In genomic region chr5:115525416-115525815, GRCm38 (mm10) we compare ENCODE assay signal across 16 mouse cellular contexts. TPM values are rescaled to one million over a fixed set of nuclear protein-coding genes. Genes with fewer than 3 reads are reported as not detected.
DNase-seq lines count a peak whose midpoint lies in the region; ATAC-seq and TF ChIP-seq lines count a peak whose summit lies in the region.
"Had no signal": no experiment of that assay in that cellular context is flagged by ENCODE, and none has a peak within 500 bp of the region (broad histone marks: within the 10 kb centered on the region; RNA-seq: fewer than 3 reads in every experiment).

No protein-coding gene starts in this region.

- no peak for TF ChIP-seq CTCF in gastrocnemius, adult 2 months (IDR thresholded peaks at IDR 0.05)
- TF ChIP-seq CTCF in lung, adult 2 months (IDR thresholded peaks at IDR 0.05; ENCODE audit: insufficient read depth, low read length), result no peak

- H3K4me3 ChIP-seq in gastrocnemius, adult 2 months, result no peak overlapping the region
- H3K4me3 ChIP-seq in hindbrain, embryonic 15.5 days, result no peak overlapping the region
- H3K4me3 ChIP-seq in hindbrain, embryonic 11.5 days (ENCODE audit: low read depth, low read length), result no peak overlapping the region
- no peak overlapping the region for H3K4me3 ChIP-seq in lung, embryonic 16.5 days (ENCODE audit: low read length)
- no peak overlapping the region for H3K4me3 ChIP-seq in lung, adult 2 months (replicated peaks; ENCODE audit: extremely low read depth, low read depth, low read length)
- H3K4me3 ChIP-seq in stomach, embryonic 16.5 days (replicated peaks; ENCODE audit: low read length), result no peak overlapping the region
- H3K4me3 ChIP-seq: intestine, embryonic 15.5 days; midbrain, embryonic 15.5 days had no signal

- peak overlapping the region; percentile 92 for H3K27ac ChIP-seq in gastrocnemius, adult 2 months
- H3K27ac ChIP-seq in hindbrain, embryonic 15.5 days (replicated peaks), result 0 out of 2 replicates have a peak overlapping the region, but pooled peaks have one; percentile 37
- no peak overlapping the region for H3K27ac ChIP-seq in hindbrain, embryonic 11.5 days (ENCODE audit: low read depth, low read length)
- peak overlapping the region; percentile 41; the same call in 1 of the 2 replicates for H3K27ac ChIP-seq in lung, embryonic 16.5 days (ENCODE audit: low read length)
- peak overlapping the region; percentile 75 for H3K27ac ChIP-seq in stomach, embryonic 16.5 days (ENCODE audit: low read length)
- H3K27ac ChIP-seq: midbrain, embryonic 15.5 days had no signal

- H3K36me3 ChIP-seq in hindbrain, embryonic 15.5 days, result no peaks in the 10 kb centered on the region
- no peaks in the 10 kb centered on the region for H3K36me3 ChIP-seq in hindbrain, embryonic 11.5 days (ENCODE audit: control insufficient read depth, insufficient read depth, low read length)
- H3K36me3 ChIP-seq in lung, embryonic 16.5 days (ENCODE audit: control insufficient read depth, insufficient read depth, low read length), result no peaks in the 10 kb centered on the region
- H3K36me3 ChIP-seq in stomach, embryonic 16.5 days (ENCODE audit: control insufficient read depth, insufficient read depth, low read length), result no peaks in the 10 kb centered on the region
- H3K36me3 ChIP-seq: intestine, embryonic 15.5 days; midbrain, embryonic 15.5 days had no signal

- ATAC-seq in hindbrain, embryonic 15.5 days (ENCODE audit: low FRiP score, low read depth), result no peak
- ATAC-seq in hindbrain, embryonic 11.5 days (ENCODE audit: low FRiP score), result no peak
- ATAC-seq in lung, embryonic 16.5 days (ENCODE audit: low read depth), result no peak
- no peak for ATAC-seq in stomach, embryonic 16.5 days (ENCODE audit: insufficient read depth, low FRiP score)
- ATAC-seq: intestine, embryonic 15.5 days; midbrain, embryonic 15.5 days had no signal

- H3K4me1 ChIP-seq in hindbrain, embryonic 15.5 days (replicated peaks), result peaks cover 24% of the 10 kb centered on the region
- peaks cover 7% of the 10 kb centered on the region for H3K4me1 ChIP-seq in hindbrain, embryonic 11.5 days (replicated peaks; ENCODE audit: control insufficient read depth, insufficient read depth, low read length)
- H3K4me1 ChIP-seq in lung, embryonic 16.5 days (replicated peaks; ENCODE audit: control insufficient read depth, insufficient read depth, low read length), result peaks cover 78% of the 10 kb centered on the region
- H3K4me1 ChIP-seq in lung, adult 2 months (ENCODE audit: control insufficient read depth, insufficient read depth, low read length), result peaks cover 70% of the 10 kb centered on the region
- peaks cover 73% of the 10 kb centered on the region for H3K4me1 ChIP-seq in stomach, embryonic 16.5 days (ENCODE audit: control insufficient read depth, insufficient read depth, low read length)

- H3K4me2 ChIP-seq in hindbrain, embryonic 15.5 days, result no peak overlapping the region
- no peak overlapping the region for H3K4me2 ChIP-seq in hindbrain, embryonic 11.5 days (replicated peaks; ENCODE audit: low read depth, low read length)
- no peak overlapping the region for H3K4me2 ChIP-seq in lung, embryonic 16.5 days (ENCODE audit: low read depth, low read length)
- no peak overlapping the region for H3K4me2 ChIP-seq in stomach, embryonic 16.5 days (ENCODE audit: low read depth, low read length)
- H3K4me2 ChIP-seq: intestine, embryonic 15.5 days; midbrain, embryonic 15.5 days had no signal

- WGBS in hindbrain, embryonic 15.5 days, result 93% methylated on average over 4 of the region's 4 CpGs
- WGBS in hindbrain, embryonic 11.5 days, result 89% methylated on average over 4 of the region's 4 CpGs
- WGBS in lung, embryonic 16.5 days, result 79% methylated on average over 4 of the region's 4 CpGs
- 62% methylated on average over 4 of the region's 4 CpGs for WGBS in lung, adult 2 months
- 91% methylated on average over 4 of the region's 4 CpGs for WGBS in stomach, embryonic 16.5 days

- no peaks in the 10 kb centered on the region for H3K27me3 ChIP-seq in hindbrain, embryonic 15.5 days
- H3K27me3 ChIP-seq in hindbrain, embryonic 11.5 days (ENCODE audit: control insufficient read depth, insufficient read depth, low read length), result no peaks in the 10 kb centered on the region
- H3K27me3 ChIP-seq in lung, embryonic 16.5 days (ENCODE audit: control insufficient read depth, insufficient read depth, low read depth, low read length), result no peaks in the 10 kb centered on the region
- H3K27me3 ChIP-seq in stomach, embryonic 16.5 days (ENCODE audit: control insufficient read depth, insufficient read depth, low read length), result no peaks in the 10 kb centered on the region
- H3K27me3 ChIP-seq: intestine, embryonic 15.5 days; midbrain, embryonic 15.5 days had no signal

- H3K9ac ChIP-seq in hindbrain, embryonic 15.5 days, result no peak overlapping the region
- H3K9ac ChIP-seq in hindbrain, embryonic 11.5 days (ENCODE audit: low read depth, low read length), result no peak overlapping the region
- no peak overlapping the region for H3K9ac ChIP-seq in lung, embryonic 16.5 days (ENCODE audit: low read length)
- no peak overlapping the region for H3K9ac ChIP-seq in stomach, embryonic 16.5 days (ENCODE audit: low read length)
- H3K9ac ChIP-seq: intestine, embryonic 15.5 days; midbrain, embryonic 15.5 days had no signal

- no peak for TF ChIP-seq POLR2A in lung, adult 2 months (IDR thresholded peaks at IDR 0.05; ENCODE audit: borderline replicate concordance, extremely low read depth, low read depth, low read length)

- intact Hi-C loops in gastrocnemius, adult 2 months (cut with DNase I), result no loop called here
- intact Hi-C loops in gastrocnemius, postnatal 36 days (cut with DNase I), result no loop called here

- no peaks in the 10 kb centered on the region for H3K9me3 ChIP-seq in hindbrain, embryonic 15.5 days
- no peaks in the 10 kb centered on the region for H3K9me3 ChIP-seq in hindbrain, embryonic 11.5 days (ENCODE audit: control insufficient read depth, low read length)
- H3K9me3 ChIP-seq in lung, embryonic 16.5 days (ENCODE audit: control insufficient read depth, low read length), result no peaks in the 10 kb centered on the region
- no peaks in the 10 kb centered on the region for H3K9me3 ChIP-seq in stomach, embryonic 16.5 days (replicated peaks; ENCODE audit: control insufficient read depth, low read length)
- H3K9me3 ChIP-seq: intestine, embryonic 15.5 days; midbrain, embryonic 15.5 days had no signal

- DNase-seq in gastrocnemius, adult 2 months, result peak; percentile 12
- DNase-seq in gastrocnemius, postnatal 36 days, result no peak
- DNase-seq in hindbrain, embryonic 11.5 days (ENCODE audit: low spot score), result no peak
- DNase-seq in lung, adult 2 months, result no peak
- DNase-seq in T-cell, adult 2 months (ENCODE audit: low spot score), result no peak
- DNase-seq: adrenal gland, postnatal 14 days; gastrocnemius, postnatal 25 days; lung, postnatal 4 days had no signal

RNA-seq across cellular contexts. Expression of gene Pxn, which starts 18.9 kb away (rescaled TPM):
- total RNA-seq in gastrocnemius, adult 2 months (2021), result 10 to 100 TPM; 79.2 to 95.2 TPM
- total RNA-seq in gastrocnemius, postnatal 36 days (2021), result 10 to 100 TPM; 78.1 to 80.7 TPM
- polyA plus RNA-seq in hindbrain, embryonic 15.5 days (2015; fragmentation: Nextera tagmentation; extraction: Ambion mirVana), result 22.0 and 24.3 TPM in 2 replicates
- polyA plus RNA-seq in hindbrain, embryonic 11.5 days (2014; fragmentation: Nextera tagmentation; extraction: Ambion mirVana), result 9.0 and 10.1 TPM in 2 replicates
- polyA plus RNA-seq in lung, embryonic 16.5 days (2015; fragmentation: Nextera tagmentation; extraction: Ambion mirVana), result 70.1 and 74.4 TPM in 2 replicates
- polyA plus RNA-seq in lung, adult 2 months (2012; rRNA removed), result 214 and 226 TPM in 2 replicates
- 41.9 and 44.5 TPM in 2 replicates for polyA plus RNA-seq in stomach, embryonic 16.5 days (2015; fragmentation: Nextera tagmentation; extraction: Ambion mirVana)

RNA-seq across cellular contexts. Expression of gene Rplp0, which starts 33.9 kb away (rescaled TPM):
- total RNA-seq in gastrocnemius, adult 2 months (2021), result 100 to 1,000 TPM; 567 to 689 TPM
- 100 to 1,000 TPM; 533 to 598 TPM for total RNA-seq in gastrocnemius, postnatal 36 days (2021)
- 801 and 847 TPM in 2 replicates for polyA plus RNA-seq in hindbrain, embryonic 15.5 days (2015; fragmentation: Nextera tagmentation; extraction: Ambion mirVana)
- polyA plus RNA-seq in hindbrain, embryonic 11.5 days (2014; fragmentation: Nextera tagmentation; extraction: Ambion mirVana), result 1,244 and 1,247 TPM in 2 replicates
- polyA plus RNA-seq in lung, embryonic 16.5 days (2015; fragmentation: Nextera tagmentation; extraction: Ambion mirVana), result 1,507 and 1,565 TPM in 2 replicates
- 1,185 and 1,411 TPM in 2 replicates for polyA plus RNA-seq in lung, adult 2 months (2012; rRNA removed)
- 1,450 and 1,538 TPM in 2 replicates for polyA plus RNA-seq in stomach, embryonic 16.5 days (2015; fragmentation: Nextera tagmentation; extraction: Ambion mirVana)

RNA-seq across cellular contexts. Expression of gene Gcn1l1, which starts 39.6 kb away (rescaled TPM):
- total RNA-seq in gastrocnemius, adult 2 months (2021), result 10 to 100 TPM; 31.3 to 31.9 TPM
- total RNA-seq in gastrocnemius, postnatal 36 days (2021), result 10 to 100 TPM; 25.5 to 28.8 TPM
- 40.6 and 44.4 TPM in 2 replicates for polyA plus RNA-seq in hindbrain, embryonic 15.5 days (2015; fragmentation: Nextera tagmentation; extraction: Ambion mirVana)
- 31.8 and 39.4 TPM in 2 replicates for polyA plus RNA-seq in hindbrain, embryonic 11.5 days (2014; fragmentation: Nextera tagmentation; extraction: Ambion mirVana)
- 32.9 and 35.1 TPM in 2 replicates for polyA plus RNA-seq in lung, embryonic 16.5 days (2015; fragmentation: Nextera tagmentation; extraction: Ambion mirVana)
- 36.8 and 52.8 TPM in 2 replicates for polyA plus RNA-seq in lung, adult 2 months (2012; rRNA removed)
- polyA plus RNA-seq in stomach, embryonic 16.5 days (2015; fragmentation: Nextera tagmentation; extraction: Ambion mirVana), result 33.6 and 35.1 TPM in 2 replicates

RNA-seq across cellular contexts. Expression of gene Sirt4, which starts 40.9 kb away (rescaled TPM):
- total RNA-seq in gastrocnemius, adult 2 months (2021), result 10 to 100 TPM; 10.9 to 17.3 TPM
- total RNA-seq in gastrocnemius, postnatal 36 days (2021), result 10 to 100 TPM; 11.2 to 12.2 TPM
- 27.3 and 32.2 TPM in 2 replicates for polyA plus RNA-seq in hindbrain, embryonic 15.5 days (2015; fragmentation: Nextera tagmentation; extraction: Ambion mirVana)
- polyA plus RNA-seq in hindbrain, embryonic 11.5 days (2014; fragmentation: Nextera tagmentation; extraction: Ambion mirVana), result 21.3 and 23.1 TPM in 2 replicates
- 28.1 and 31.4 TPM in 2 replicates for polyA plus RNA-seq in lung, embryonic 16.5 days (2015; fragmentation: Nextera tagmentation; extraction: Ambion mirVana)
- polyA plus RNA-seq in lung, adult 2 months (2012; rRNA removed), result 36.5 and 38.3 TPM in 2 replicates
- 24.4 and 28.0 TPM in 2 replicates for polyA plus RNA-seq in stomach, embryonic 16.5 days (2015; fragmentation: Nextera tagmentation; extraction: Ambion mirVana)

RNA-seq across cellular contexts. Expression of gene Pla2g1b, which starts 59.4 kb away (rescaled TPM):
- not detected for total RNA-seq in gastrocnemius, adult 2 months (2021)
- total RNA-seq in gastrocnemius, postnatal 36 days (2021), result not detected
- 0.54 TPM in 1 of 2 replicates, not detected in the other for polyA plus RNA-seq in hindbrain, embryonic 15.5 days (2015; fragmentation: Nextera tagmentation; extraction: Ambion mirVana)
- polyA plus RNA-seq in hindbrain, embryonic 11.5 days (2014; fragmentation: Nextera tagmentation; extraction: Ambion mirVana), result 0.56 and 1.1 TPM in 2 replicates
- polyA plus RNA-seq in lung, embryonic 16.5 days (2015; fragmentation: Nextera tagmentation; extraction: Ambion mirVana), result 9.7 and 9.8 TPM in 2 replicates
- 38.0 and 46.8 TPM in 2 replicates for polyA plus RNA-seq in lung, adult 2 months (2012; rRNA removed)
- 16.6 and 20.5 TPM in 2 replicates for polyA plus RNA-seq in stomach, embryonic 16.5 days (2015; fragmentation: Nextera tagmentation; extraction: Ambion mirVana)
- total RNA-seq: adrenal gland, postnatal 14 days; gastrocnemius, postnatal 25 days; layer of hippocampus, postnatal 14 days had no signal
- polyA plus RNA-seq: limb, embryonic 11.5 days; midbrain, embryonic 15.5 days; neural tube, embryonic 11.5 days had no signal
